Mouse (Mus musculus): Measurements from ENCODE around the gene Alkbh3. TPM values are rescaled to one million over a fixed set of nuclear protein-coding genes. Genes with fewer than 3 reads are reported as not detected.
A peak's percentile ranks its signal among the peaks of the same experiment; 100 is the strongest.

The Alkbh3 gene
- total RNA-seq, 2 experiments from 2014 or later: 48.9 to 54.0 TPM

DNA sequence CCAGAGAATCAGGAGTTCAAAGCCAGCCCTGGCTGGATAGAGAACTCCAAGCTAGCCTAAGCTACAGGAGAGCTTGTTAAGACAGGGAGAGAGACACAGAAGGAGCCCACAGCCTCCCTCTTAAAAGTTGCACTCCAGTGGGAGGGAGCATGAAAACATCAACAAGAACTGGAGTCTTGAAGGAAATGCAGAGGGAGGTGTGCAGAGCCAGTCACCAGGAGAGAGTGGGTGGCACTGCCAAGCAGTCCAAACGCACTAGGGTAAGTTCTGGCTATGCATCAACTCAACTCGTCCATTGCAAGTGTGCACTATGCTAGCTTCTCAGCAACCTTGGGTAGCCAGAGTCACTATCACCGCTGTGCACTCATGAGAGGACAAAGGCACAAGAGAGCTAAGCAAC lies 52.4 kb downstream of the Alkbh3 start:
- intact Hi-C loops (cut with DNase I; ENCODE audit: low total_unique reads): loop anchor here (5.0 kb wide), 1 partner anchor 51 kb away; no protein-coding TSS in a partner anchor
- no peak for DNase-seq

DNA sequence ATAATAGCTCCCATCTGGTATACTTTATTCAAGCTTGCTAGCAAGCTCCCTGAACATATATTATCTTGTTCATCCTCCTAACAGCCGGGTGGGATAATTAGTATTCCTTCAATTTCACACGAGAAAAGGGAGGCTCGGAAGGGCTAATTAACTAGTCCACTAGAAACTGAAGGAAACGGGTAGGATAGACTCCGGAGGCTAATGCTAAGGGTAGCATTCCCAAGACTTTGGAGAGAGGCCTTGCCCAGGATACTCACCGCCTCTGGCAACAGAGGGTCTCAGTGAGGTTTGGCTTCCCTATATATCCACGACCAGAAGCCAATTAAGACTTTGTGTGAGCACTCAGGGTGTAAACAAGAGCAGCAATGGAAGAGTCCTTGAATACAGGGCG lies 52.8 kb downstream of the Alkbh3 start:
- no peak for DNase-seq
- intact Hi-C loops (cut with DNase I; ENCODE audit: low total_unique reads): loop anchor here (5.0 kb wide), 1 partner anchor 50 kb away; no protein-coding TSS in a partner anchor

DNA sequence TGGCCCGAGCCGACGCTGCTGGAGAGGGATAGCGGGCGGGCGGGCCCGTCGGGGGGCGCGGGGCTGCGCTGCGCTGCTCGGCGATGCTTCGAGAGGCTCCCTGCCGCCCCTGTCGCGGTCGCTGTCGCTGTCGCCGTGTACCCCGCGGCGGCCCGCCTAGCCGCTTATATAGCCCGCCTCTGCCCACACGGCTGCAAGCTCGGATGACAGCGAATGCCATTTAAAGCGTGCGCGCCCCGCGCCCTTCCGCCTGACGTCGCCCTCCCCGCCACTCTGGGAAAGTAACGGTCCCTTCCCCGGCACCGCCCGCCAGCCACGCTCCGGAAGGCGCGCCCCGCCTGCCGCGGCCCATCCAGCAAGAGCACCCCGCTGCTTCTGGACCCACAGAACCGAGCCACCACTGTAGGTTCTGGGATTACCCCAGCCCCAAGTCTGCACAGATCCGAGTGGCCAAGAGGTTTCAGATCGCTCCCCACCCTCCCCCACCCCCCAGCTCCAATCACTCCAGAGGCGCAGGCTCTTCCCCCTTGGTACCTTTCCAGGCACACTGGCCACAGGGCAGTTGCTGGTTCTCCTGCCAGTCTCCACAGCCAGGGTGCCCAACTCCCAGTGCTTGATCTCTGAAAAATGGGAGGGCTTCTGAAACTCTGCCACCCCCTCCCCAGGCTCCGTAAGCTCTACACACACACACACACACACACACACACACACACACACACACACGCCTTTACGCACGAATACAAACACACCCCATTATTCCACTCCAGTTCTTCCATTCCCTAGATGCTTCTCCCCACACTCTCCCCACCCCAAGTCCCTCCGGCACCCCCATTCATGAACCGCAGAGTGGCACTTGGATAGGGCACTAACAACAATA lies 53.5 kb downstream of the Alkbh3 start, which contains the start of gene Gm13889:
Gene Gm13889, minus strand, starts transcription at position 294 of the 877 bp plus-strand sequence.
- DNase-seq: peak; percentile 80
- intact Hi-C loops (cut with DNase I; ENCODE audit: low total_unique reads): loop anchor here (5.0 kb wide), 1 partner anchor 50 kb away; no protein-coding TSS in a partner anchor

DNA sequence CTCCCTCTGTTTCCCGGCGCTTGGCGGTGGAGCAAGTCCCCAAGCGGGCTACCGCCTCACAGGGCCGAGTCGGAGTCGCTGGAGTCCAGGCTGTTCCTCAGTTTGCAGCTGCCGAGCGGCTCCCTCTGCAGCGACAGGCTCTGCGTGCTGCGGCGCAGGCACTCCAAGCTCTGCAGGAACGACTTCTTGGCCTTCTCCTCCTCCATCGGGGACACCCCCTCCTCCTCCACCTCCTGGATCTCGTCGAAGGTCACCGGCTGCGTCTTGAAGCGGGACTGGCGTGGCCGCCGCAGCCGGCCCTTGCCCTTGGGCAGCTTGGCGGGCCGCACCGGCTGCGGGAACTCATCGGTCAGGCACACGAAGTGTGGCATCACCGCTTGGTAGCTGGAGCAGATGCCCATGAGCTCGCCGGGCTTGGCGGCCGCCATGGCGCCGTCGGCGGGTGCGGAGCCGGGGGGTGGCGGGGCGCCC lies 54.2 kb downstream of the Alkbh3 start:
- DNase-seq: peak; percentile 58
- intact Hi-C loops (cut with DNase I; ENCODE audit: low total_unique reads): loop anchor here (5.0 kb wide), 1 partner anchor 49 kb away; no protein-coding TSS in a partner anchor

DNA sequence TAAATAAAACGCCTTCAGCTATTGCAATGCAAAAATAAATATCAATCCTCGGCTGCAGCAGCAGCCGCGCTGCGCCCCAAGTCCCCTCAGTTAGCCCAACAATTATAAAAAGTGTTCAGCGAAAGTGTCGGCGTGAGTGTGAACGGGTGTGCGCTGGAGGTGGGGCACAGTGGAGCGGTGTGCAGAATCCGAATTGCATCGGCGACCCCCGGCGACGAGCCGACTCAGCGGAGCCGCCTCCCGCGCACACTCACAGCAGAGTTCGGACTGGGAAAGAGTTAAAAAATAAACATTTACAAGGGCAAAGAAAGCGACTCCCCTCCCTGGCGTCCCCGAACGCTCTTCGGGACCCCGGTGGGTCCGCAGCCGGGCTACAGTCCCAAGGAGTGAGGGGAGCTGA lies 54.7 kb downstream of the Alkbh3 start:
- DNase-seq: no peak
- intact Hi-C loops (cut with DNase I; ENCODE audit: low total_unique reads): loop anchor here (5.0 kb wide), 1 partner anchor 49 kb away; no protein-coding TSS in a partner anchor

DNA sequence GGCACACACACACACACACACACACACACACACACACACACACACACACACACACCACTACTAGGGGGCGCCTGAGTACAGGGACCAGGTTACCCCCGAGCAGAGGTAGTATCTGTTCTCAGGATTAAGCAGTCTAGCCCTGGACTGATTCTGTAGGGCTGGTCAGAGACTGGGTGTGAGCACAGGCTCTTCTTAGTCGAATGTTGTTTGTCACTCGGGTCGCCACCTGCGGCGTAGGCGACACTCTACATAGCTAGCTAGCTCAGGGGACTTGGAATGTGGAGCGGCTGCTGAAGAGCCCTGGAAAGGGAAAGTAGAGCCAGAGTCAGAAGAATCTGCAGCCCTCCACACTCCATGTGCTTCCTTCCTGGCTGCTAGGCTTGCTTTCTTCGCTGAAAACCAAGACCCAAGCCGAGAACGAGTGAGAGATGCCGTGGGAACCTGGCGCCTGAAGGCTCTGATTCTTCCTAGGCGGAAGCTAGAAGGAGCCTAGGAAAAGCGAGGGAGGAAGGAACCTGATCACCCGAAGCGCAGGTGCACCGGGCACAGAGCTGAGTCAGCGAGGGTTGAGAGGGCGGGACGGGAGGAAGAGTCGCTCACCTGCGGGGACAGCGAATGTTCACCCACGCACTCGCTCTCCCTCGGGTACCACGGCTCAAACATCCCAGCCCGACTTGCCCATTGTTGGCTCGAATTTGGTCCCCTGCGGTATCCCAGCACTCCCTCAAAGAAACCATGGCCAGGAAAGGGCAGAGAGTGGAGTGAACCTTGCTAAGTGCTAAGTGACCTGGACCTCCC lies 55.6 kb downstream of the Alkbh3 start:
- intact Hi-C loops (cut with DNase I; ENCODE audit: low total_unique reads): loop anchor here (5.0 kb wide), 1 partner anchor 48 kb away; no protein-coding TSS in a partner anchor
- no peak for DNase-seq

DNA sequence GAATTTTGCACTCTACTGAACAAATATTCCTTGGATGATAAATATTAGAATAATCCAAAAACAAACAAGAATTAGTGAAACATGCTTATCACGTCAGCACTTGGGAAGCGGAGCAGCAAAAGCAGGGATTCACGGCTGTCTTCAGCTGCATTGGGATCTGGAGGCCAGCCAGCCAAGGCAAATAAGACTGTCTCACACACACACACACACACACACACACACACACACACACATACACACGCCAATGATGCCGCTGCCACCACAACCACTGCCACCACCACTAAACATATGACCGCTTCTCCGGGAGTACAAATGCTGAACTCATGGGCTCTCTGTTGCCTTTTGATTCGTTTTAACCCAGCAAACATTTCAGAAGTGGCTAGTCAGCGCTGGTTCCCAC lies 56.9 kb downstream of the Alkbh3 start:
- DNase-seq: no peak
- intact Hi-C loops (cut with DNase I; ENCODE audit: low total_unique reads): no loop called here

DNA sequence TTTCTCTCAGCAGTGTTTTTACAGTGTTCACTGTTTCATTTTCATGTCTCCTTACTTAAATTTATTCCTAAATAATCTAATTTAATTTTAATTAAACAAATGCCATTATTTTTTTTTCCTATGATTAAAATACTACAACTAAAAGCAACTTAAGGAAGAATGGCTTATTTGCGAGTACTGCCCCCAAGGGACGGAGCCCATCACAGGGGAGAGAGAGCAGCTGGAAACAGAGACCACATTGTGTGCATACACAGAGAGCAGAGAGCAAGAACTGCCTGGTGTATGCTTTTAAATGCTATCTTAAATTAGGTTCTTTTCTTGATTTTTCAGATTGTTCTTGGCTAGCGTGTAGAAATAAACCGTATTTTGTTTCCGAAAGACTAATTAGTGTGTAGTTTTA lies 63.6 kb downstream of the Alkbh3 start:
- no peak for DNase-seq
- intact Hi-C loops (cut with DNase I; ENCODE audit: low total_unique reads): no loop called here

DNA sequence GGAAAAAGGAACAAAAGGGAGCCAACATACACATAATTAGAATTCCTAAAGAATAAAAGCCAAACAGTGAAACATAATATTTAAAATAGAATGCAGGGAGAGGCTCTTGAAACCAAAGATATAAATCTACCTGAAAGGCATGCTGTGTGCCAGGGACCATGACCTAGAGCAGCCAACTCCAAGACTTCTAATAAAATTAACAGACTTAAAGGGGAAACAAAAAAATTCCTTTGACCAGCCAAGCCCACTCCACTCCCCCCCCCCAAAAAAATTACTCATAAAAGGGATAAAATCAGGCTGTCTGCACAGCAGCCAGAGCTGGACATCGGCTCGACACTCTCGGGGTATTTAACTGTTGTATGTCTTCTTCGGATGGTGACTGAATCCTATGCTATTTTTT lies 65.8 kb downstream of the Alkbh3 start:
- intact Hi-C loops (cut with DNase I; ENCODE audit: low total_unique reads): no loop called here
- no peak for DNase-seq

DNA sequence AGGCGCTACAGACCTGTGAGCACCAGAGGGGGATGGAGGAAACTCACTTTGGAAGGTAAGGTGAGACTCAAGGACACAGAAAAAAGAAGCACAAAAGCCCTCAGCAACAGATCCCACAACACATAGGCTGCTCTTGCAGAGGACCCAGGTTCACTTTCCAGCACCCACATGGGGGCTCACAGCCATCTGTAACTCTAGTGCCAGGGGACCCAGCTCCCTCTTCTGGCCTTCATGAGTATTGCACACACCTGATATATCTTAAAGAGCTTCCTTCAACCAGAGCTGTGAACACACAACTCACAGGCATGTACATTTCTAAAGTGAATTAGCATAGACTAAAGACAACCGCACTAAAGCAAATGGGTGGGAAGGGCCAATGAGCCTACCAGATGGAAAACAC lies 66.5 kb downstream of the Alkbh3 start:
- DNase-seq: no peak
- intact Hi-C loops (cut with DNase I; ENCODE audit: low total_unique reads): no loop called here

DNA sequence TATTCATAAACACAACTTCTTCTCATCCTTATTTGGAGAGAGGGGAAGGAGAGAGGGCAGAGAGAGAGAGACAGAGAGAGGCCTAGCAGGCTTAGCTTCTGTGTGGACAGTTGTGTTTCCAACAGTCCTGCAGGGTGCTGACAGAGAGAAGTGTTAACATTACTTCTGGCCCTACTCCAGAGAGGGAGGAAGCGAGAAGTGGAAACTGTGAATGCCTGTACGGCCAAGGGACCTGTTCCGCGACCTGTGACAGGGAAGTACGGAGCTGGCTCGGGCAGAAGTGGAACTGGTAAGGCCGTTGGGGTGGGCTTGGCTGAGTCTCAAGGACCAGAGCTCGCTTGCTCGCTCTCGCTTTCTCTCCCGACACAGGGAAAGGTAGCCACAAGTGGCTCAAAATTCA lies 68.9 kb downstream of the Alkbh3 start:
- no peak for DNase-seq
- intact Hi-C loops (cut with DNase I; ENCODE audit: low total_unique reads): no loop called here

DNA sequence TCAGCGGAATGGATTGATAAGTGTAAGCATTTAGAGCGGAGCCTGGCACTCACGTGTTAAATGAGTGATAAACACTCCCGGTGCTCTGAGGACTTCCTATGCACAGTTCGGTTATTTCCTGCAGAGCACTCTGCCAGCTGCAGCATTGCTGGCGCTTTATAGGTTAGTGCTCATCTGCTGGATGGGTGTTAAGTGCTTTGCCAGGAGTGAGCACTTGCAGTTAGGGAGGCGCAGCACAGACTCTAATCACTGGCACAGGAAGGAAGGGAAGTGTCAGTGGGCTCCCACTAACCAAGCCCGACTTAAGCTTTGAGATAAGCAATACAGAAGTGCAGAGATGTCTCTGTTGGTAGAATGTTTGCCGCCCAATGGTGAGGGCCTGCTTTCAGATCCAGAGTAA lies 72.1 kb downstream of the Alkbh3 start:
- intact Hi-C loops (cut with DNase I; ENCODE audit: low total_unique reads): no loop called here
- no peak for DNase-seq

Other genes with a start within 250 kb of the Alkbh3 start
- 10 to 100 TPM; 33.5 to 37.8 TPM for gene Ext2, start 188.2 kb downstream of the Alkbh3 start, total RNA-seq (2021)
- gene Accs, start 160.9 kb downstream of the Alkbh3 start, total RNA-seq (2021): 1 to 10 TPM; 3.0 to 3.4 TPM
- not detected for gene Accsl, start 141.7 kb downstream of the Alkbh3 start, total RNA-seq (2021)
- 10 to 100 TPM in 1 of 2 experiments, 1 to 10 TPM in 1; 9.5 to 15.6 TPM for gene Gm13889, start 53.6 kb downstream of the Alkbh3 start, total RNA-seq (2021)
- under 1 TPM in 1 of 2 experiments, not detected in 1; 0.86 TPM for gene Gm27027, start 14.5 kb downstream of the Alkbh3 start, total RNA-seq (2021)
- 10 to 100 TPM in 1 of 2 experiments, 1 to 10 TPM in 1; 8.7 to 13.1 TPM for gene Hsd17b12, start 147.2 kb upstream of the Alkbh3 start, total RNA-seq (2021)